Mouse (Mus musculus): ENCODE measurements around the gene Idi2.

The Idi2 gene

DNA sequence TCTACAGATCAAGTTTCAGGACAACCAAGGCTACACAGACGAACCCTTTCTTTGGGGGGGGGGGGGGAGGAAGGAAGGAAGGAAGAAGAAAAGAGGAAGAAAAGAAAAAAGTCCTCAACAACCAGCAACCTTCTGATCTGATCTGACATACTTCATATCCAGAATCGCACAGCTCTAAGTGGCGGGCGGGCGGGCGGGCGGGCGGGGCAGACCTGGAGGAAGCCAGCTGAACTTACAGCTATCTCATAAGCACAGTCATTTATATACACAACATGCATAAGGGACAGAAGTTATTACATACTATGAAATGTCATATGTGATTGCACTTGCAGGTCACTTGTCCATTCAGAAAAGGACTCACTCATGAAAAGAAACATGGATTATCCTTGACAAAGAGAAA lies 46.8 kb downstream of the Idi2 start:
- 91% methylated on average over 8 of the region's 8 CpGs for WGBS

DNA sequence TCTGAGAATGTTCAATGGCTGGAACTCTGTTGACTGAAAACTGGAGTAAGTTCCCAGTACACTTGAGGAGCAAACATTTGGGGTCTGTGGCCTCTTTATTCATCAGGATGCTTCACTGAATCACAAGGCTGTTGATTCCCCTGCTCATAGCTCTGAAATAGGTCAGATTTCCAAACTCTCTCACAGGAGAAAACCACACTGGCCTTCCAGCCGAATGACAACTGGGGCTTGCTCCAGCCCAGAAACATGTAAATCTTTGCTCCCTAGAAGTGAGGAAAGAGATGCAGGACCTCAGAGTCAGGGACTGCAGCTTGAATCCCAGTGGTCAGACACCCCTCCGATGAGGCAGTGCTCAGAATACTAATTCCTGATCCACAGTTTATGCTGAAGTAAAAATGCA lies 50.6 kb downstream of the Idi2 start:
- 73% methylated on average over 2 of the region's 2 CpGs for WGBS

Data from cerebral cortex, adult 2 months (tissue).